Mouse (Mus musculus) heart, postnatal 25 days (tissue): ENCODE data around the gene Gnl2. TPM values are rescaled to one million over a fixed set of nuclear protein-coding genes. Genes with fewer than 3 reads are reported as not detected.

ENCODE experiments used
- DNase-seq: peaks from one replicate; pipeline ENCODE4 v3.0.0; 2022; ENCODE audit warnings: low spot score
- intact Hi-C: fragments of 180-260 bp; cut with DNase I; formaldehyde crosslinking; loops from one replicate; pipeline ENCODE4 v1.15.1; 2025
- total RNA-seq, 2 experiments: library from RNA; stranded (reverse); gene quantifications; 2 replicates each; pipeline ENCODE4 v1.2.3; 2021

The Gnl2 gene
- total RNA-seq: 10 to 100 TPM; 25.9 to 27.0 TPM

DNA sequence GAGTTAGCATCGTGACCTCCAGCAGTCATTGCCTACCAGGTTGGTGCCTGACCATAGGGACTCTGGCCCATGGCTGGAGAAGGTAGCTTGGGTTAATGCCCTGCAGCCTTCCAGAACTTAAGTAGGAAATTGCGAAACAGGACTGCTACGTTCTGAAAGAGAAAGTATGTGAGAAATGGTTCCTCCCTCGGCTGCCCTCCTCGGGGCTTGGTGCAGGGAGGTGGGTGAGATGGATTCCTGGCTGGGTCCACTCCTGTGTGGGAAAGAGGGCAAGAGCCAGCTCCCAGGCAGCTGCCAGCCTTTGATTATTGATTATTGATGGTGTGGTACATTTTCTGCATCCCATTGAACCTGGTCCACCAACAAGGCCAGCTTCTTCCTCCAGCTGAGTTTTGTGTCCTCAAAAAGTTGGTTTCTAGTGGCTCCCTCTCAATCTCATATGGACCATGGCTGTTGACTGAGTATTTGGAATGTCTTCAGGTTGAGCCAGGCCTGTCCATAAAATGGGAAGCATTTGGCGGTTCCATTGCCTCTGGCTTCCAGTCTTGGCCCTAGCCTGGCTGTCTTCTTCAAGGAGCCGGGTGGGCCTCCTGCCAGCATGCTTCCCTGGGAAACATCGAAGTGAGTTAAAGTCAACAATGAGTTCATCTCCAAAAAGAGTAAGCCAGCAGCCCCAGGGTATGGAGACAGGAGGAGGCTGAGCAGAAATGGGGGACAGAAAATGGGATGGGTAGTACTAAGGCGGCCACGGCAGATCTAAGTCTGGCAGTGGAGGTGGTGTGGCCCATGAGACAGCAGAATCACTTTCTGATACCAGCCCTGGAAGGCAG is at the start of gene Gnl2:
Gene Gnl2 (plus strand): TSS at position 780 of the 830 bp plus-strand sequence.
- DNase-seq: peak; percentile 13
- intact Hi-C loops: no loop called here

DNA sequence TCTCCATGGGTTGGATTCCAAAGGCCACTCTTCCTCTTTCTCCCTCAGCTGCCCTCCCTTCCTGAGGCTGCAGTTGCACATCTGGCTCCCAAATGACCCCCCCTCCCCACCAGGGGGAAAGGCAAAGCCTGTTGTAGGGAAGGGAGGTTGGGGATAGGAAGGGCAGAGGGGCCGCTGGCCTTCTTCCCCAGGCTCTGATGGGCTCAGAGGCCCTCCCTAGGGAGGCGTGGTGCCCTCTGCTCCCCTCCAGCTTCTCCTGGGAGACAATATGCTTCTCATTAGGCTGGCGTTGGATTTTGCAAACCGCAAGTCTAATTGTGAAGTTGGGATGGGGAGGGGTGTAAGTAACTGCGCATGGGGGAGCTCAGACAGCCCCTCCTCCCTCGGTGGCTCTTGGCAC is 47.7 kb upstream of the Gnl2 start:
- intact Hi-C loops: no loop called here
- no peak for DNase-seq

DNA sequence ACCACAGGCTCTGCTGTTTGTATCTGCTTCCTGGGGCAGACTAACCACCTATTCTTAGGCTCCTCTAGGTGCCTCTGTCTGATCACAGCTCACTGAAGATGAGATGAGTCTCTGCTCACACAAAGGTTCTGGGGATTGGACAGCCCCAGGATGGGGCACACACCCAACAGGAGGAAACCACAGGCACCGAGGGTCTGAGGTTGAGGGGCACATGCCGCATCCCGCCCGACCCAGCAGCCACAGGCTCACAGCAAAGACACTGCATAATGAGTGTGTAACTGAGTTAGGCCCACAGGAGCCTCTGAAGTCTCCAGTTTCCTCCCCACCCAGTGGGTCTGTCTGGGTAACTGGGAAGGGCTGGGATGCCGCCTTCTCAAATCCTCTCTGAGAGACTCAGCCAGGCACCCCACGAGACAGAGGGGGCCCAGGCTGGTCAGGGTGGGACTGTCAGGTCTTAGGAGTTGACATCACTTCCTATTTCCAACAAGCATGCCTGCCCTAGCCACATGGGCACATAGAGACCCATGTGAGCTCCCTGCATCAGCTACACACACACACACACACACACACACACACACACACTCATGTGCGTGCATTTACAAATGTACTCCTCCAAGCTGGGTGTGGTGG is 47.1 kb upstream of the Gnl2 start:
- intact Hi-C loops: no loop called here
- DNase-seq: no peak

DNA sequence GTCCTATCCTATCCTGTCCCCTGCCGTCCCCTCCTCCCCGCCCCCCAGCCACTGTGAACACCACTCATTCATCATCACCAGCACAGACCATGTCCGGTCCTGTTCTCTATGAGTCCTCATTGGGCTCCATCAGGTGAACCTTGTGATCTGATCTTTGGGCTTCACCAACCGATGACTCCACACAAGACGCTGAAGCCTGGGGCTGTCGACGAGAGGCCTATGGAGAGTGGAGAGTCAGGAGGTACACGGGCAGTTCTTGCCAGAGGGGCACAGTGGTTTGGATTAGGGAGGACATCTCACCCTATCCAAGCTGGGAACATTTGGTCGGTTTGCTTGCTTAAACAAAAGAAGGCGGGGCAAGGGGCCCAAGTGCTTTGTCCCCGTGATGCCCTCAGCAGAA is 46.2 kb upstream of the Gnl2 start:
- intact Hi-C loops: no loop called here
- DNase-seq: no peak

DNA sequence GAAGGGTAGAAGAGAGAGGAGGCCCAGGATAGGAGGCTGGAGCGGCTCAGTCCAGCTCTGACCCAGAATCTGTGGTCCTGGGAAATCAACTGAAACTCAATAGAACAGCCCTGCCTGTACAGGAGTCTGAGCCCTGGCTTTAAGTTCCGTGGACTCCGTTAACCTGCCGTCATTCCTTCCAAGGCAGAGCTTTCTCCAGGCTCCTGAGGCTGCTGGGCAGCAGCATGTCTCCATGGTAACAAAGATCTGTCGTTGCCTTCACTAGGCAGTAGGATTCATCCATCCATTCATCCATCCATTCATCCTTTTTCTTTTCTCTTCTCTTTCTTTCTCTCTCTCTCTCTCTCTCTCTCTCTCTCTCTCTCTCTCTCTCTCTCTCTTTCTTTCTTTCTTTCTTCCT is 45.7 kb upstream of the Gnl2 start:
- intact Hi-C loops: no loop called here

DNA sequence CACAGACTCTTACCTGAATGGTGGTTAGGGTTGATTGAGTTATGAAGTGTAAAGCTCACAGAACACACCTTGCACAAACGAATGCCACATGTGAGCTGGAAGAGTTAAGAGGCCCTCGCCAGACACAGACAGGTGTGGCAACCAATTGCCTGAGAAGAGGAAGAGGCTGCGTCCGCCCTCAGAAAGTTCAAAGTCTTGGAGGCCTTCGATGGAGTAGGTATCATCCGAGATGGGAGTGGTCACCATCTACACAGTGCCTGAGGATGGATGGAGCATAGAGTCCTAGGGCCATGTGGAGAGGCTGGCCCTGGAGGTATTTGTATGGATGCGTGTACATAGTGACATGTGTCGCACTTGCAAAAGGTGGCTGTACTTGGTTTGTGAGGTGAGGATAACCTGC is 45.3 kb upstream of the Gnl2 start:
- intact Hi-C loops: no loop called here
- DNase-seq: no peak

More for the DNA sequence above, 45.7 kb upstream of the Gnl2 start:
- no peak for DNase-seq

DNA sequence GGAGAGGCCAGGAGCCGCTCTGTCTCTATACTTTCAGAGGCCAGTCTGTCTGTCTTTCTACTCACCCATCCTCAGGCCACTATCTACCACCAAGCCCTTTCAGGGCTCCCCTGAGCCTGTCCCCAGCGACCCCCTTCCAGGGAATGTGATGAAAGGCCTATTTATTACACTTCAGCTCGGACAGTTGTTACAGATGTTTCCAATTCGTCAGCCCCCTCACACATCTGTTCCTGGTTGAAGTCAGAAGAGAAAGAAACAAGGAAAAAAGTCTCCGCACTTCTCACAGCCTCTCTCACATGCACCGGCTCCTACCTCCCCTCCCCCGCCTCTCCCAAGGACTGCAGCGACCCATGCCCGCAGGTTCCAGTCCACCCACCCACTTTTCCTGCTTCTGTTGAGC is 44.1 kb upstream of the Gnl2 start:
- intact Hi-C loops: no loop called here
- DNase-seq: no peak

DNA sequence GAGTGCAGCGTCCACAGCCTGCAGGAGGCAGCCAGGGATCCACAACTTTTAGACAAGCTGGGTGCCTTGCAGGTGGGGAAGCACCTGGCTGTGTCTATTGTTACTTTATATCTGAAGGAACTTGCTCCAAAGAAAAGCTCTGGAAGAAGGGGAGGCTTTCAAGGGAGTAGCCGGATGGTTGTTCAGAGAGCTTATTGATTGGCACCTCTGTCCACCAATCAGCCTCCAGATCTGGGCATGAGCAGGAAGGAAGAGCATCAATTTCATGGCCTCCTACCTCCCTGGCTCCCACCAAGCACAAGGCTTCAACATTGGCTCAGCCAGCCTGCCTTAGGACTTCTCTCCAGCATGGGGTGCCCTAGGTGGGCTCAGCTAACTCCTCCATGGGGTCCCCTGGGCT is 43.1 kb upstream of the Gnl2 start:
- intact Hi-C loops: no loop called here

DNA sequence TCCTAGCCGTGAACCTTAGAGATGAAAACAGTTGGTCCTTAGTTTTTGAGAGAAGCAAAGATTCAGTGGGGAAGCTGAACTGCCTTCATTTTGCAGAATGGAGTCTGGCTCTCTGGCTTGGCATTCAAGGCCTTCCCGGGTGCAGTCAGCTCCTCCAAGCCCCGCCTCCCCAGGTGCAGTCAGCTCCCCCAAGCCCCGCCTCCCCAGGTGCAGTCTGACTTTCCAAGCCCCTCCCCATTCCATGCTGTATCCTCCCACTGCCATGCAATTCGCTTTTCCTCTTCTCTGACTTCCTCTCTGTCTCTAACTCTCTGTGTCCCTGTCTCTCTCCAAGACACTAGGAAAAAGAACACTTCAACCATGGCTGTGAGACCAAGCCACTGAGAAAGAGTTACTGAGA is 38.2 kb upstream of the Gnl2 start:
- no peak for DNase-seq
- intact Hi-C loops: no loop called here

More for the DNA sequence above, 43.1 kb upstream of the Gnl2 start:
- DNase-seq: no peak

DNA sequence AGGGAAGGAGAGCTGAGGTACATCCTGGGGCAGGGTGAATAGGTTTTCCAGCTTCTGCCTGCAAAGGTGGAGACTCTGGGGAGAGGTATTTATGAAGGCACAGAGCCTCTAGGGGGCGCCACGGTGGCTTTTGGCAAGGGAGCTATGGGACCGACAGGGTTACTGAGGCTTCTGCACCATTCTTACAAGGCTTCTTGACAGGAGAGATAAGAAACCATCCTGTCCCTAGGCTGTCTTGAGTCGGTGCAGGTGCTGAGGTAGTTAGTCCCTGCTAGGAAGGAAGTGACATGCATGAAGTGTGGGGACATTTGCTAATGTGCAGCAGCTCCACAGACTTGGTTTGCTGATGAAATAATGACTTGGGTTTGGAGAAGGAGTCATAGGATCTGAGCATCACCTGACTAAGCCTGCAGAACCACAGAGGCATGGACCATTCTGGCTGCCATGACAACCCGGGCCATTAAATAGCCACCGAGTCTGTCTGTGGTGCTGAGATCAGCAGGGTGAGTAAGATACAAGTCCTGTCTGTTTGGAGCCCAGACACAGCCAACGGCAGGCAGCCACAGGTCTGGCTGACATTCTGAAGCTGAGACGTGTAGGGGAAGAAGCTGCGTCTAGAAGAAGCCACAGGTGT is 32.4 kb upstream of the Gnl2 start:
- intact Hi-C loops: no loop called here

DNA sequence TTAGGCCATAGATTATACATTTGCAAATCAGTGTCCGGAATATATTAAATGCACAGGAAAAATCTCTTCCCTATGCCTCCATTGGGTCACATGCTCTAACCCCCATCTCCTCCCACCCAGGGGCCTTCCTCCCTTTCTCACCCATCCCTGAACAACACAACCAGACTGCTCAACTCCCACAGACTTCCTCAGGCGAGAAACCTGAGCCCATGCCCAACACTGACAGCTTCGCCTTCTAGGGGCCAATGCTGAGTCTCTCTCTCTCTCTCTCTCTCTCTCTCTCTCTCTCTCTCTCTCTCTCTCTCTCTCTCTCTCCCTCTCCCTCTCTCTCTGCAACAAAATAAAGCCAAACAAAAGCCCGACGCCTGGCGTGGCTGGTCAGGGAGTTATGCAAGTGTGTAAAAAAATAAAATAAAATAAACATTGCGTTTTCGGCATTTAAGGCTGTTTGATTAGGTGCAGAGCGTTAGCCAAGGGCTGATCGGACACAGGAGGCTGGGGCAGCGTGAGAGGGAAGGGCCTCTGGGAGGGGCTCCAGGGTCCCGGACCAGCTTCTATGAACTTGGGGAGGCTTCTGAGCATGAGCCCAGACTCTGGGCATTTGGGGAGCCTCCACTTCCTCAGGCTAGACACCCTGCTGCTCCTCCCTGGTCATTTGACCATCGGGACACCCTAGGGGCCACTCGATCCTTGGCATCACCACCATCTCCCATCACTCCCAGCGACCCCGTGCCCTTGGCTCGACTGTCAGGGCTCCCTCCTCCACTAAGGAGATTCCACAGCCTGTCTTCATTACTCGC is 31.3 kb upstream of the Gnl2 start:
- intact Hi-C loops: no loop called here
- DNase-seq: no peak

More for the DNA sequence above, 32.4 kb upstream of the Gnl2 start:
- DNase-seq: no peak

DNA sequence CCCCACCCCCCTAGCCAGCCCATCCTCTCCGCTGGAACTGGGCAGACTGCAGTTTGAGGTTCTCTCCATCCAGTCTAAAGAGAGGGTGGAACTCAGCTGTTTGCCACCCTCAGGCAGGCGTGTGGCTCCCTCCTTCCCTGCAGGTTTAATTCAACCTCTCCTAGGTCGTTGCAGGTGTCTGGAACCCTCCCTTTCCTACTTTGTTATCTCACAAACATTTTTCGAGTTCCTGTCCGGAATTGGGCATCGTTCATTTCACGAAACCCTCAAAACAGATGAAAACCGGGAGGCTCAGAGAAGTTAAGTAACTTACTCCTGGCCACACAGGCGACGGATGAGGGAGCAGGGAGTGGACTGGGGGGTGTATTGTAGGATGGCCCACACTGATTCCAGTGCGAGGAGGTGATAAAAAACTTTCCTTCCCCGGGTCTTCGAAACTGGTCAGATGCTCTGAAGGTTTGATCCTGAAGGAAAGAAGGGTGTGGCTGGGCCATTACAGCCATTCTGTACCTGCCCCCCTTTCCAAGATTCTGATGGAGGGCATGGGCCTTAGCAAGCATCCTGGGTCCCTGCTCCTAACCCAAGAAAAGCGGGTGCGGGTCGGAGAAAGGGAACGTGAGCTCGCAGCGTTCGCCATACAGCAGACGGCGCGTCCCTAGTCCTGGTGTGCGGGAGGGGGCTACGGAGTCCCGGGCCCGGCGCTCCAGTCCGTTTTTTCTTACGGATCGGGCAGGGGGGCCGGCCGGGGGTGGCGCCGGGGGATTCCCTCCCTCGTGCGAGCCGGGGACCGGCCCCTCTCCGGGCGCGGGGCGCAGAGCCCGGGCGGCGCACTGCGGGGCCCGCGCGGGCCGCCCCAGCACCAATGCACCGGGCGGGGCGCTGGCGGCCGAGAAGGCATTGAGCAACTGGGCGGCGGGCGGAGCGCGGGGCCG is 30.4 kb upstream of the Gnl2 start, which contains the start of gene Rspo1:
Gene Rspo1 (plus strand): TSS at position 760 of the 932 bp plus-strand sequence.
- DNase-seq: no peak
- intact Hi-C loops: no loop called here

DNA sequence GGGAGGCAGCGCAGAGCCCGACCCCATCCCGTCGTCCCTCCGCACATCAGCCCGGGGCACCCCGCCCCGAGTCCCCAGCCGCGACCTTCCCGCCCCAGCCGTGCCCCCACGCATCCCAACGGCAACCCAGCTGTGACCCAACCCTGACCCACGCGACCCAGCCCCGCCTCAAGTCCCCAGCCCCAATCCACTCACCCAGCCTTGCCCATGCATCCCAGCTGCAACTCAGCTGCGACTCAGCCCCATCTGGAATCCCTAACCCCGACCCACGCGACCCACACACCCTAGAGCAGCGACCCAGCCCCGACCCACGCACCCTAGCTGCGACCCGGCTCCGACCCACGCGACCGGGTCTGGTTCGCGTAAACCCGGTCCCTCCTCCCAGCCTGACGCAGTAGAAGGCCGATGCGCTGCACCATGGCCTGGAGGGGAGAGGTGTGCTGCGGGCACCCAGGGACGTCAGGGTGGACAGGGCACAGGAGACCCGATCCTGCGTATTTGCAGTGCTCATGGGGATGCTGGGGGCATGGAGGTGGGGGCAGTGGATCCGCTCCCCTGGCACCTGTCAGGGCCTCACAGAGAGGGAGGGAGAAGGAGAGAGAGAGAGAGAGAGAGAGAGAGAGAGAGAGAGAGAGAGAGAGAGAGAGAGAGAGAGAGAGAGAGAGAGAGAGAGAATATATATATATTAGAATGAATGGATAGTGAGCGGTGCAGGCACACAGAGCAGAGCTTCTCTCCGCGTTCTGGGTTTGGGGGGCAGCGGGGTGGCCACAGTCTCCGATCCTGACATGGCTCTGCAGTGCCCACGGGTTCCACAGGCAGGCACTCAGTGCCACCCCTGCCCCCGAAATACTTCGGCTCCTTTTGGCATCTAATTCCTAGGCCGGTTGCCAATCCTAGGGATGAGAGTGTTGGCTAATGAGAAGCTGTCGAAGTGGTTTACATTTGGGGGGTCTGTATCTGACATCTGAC is 29.4 kb upstream of the Gnl2 start:
- intact Hi-C loops: no loop called here
- DNase-seq: no peak

DNA sequence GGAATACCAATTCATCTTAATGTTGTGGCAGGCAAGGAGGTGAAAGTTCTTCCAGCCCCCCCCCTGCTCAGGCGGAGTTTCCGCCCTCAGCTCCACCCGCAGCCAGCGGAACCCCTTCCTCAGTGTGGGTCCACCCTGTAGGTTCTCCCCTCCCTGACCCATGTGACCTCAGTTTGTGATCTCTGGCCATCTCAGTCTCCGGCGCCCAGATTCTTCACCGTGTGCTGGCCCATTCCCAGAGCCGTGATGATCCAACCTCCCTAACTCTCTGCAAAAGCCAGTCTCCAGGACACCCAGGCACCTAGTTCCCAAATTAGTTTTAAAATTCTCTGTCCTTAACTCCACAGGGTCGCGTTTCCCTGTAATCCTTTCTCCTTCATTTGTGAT is 28.7 kb upstream of the Gnl2 start:
- intact Hi-C loops: no loop called here
- no peak for DNase-seq

DNA sequence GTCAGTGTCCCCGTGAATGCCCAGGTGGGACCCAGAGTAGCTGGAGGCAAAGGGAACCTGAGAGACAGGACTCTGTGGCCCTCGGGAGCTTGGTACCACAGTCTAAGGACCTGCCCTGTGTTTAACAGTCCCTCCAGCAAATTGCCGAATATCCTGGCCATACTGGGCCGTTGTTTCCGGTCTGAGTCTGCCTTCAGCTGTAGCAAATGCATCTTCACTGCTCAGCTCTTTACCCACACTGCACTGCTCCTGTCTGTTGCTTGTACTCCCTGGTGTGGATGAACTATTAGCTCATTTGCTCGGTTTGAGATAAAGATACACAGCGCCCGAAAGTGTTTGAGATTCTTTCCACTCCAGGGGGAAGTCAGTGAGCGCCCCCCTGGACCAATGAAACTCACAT is 28.0 kb upstream of the Gnl2 start:
- no peak for DNase-seq
- intact Hi-C loops: no loop called here

DNA sequence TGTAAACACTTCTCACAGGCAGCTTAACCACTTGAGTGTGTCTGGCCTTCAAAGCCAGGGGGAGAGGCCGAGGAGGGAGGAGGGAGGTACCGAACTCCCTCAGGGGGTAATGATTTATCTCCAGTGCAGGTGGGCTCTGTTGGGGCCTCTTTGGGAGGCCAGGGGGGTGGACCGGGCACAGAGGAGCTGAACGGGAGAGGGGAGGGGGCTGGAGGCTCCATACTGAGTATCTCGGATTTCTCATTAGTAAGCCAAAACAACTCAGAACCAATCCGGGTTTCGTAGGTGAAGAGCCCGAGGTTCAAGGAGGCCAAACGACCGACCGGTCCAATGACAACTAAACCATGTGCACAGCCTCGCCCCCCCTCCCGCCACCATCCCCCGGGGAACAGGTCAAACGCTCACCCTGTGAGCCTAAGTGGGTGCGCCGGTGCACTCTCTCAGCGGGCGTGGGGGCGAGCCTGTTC is 26.6 kb upstream of the Gnl2 start:
- no peak for DNase-seq
- intact Hi-C loops: no loop called here

DNA sequence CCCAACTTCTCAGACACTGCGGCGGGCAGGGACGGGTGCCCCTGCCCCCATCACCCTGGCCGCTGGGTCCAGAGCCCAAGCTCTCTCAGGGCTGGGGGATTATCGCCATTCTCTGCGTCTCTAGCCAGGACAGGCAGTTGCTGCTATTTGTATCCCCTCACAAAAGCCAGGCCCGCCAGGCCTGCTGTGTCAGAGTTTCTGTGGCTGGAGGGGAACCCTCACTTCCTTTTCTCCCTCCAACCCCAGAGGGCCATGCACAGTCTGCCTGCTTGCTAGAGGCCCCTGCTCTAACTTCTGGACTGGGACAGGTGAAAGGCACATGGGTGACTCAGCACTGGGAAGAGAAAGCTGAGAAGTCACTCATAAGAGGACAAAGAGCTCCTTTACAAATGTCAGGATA is 26.1 kb upstream of the Gnl2 start:
- DNase-seq: no peak
- intact Hi-C loops: no loop called here
